Mouse (Mus musculus): Measurements from ENCODE around the gene Gm49358. TPM values are rescaled to one million over a fixed set of nuclear protein-coding genes. Genes with fewer than 3 reads are reported as not detected.

The Gm49358 gene
- total and polyA plus RNA-seq, 3 experiments = 2.0 TPM; not detected in 2

GRCm38 (mm10) chr10:86793509-86793951, 29.8 kb downstream of the Gm49358 start (continued):
- TF ChIP-seq ETS1 (conservative IDR thresholded peaks at IDR 0.05; ENCODE audit: low read depth, low read length) = no peak
- TF ChIP-seq ZC3H11A (IDR thresholded peaks at IDR 0.05; ENCODE audit: low read depth, low read length) = no peak
- TF ChIP-seq KAT2A (IDR thresholded peaks at IDR 0.05; ENCODE audit: insufficient replicate concordance, low read length) = no peak

DNA sequence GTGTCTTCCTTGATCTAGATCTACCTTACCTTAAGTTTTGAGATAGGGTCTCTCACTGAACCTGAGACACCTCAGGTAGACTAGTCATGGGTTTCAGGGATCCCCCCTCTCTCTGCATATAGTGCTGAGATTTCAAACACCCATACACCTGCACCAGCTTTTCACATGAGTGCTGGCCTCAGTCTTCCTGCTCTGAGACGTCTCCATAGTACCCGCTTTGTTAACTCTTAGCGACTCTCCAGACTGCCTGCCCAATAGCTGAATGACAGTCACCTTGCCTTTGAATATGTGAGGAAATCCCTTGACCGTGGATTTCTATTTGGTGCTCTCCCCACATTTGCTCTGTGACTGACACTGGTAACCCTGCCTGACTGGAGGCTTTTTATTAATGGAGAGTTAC, 30.4 kb downstream of the Gm49358 start:
- Histone ChIP-seq H3K9me3 (replicated peaks; ENCODE audit: low read length) (no peaks in the 10 kb centered on the region), H3K9ac (ENCODE audit: insufficient read depth, low read depth) (no peak overlapping the region), H3K36me3 (replicated peaks in 1 of 2; ENCODE audit: control insufficient read depth in 1 of 2, insufficient read depth in 1 of 2, low read length in 1 of 2) (peaks cover 4 to 35% of the 10 kb centered on the region in 2 experiments), H3K4me1 (ENCODE audit: control insufficient read depth in 1 of 2, insufficient read depth in 2 of 2) (peaks cover 8 to 35% of the 10 kb centered on the region in 2 experiments; a peak in 3 of 4 replicates), H3K4me2 (ENCODE audit: insufficient read depth, low read depth, poor library complexity, severe bottlenecking) (no peak overlapping the region), H3K27ac (ENCODE audit: insufficient read depth, low read depth) (no peak overlapping the region), H3K79me2 (replicated peaks; ENCODE audit: control insufficient read depth, extremely low read depth, insufficient read depth, poor library complexity, severe bottlenecking) (peaks cover 11% of the 10 kb centered on the region), H3K27me3 (replicated peaks) (no peaks in the 10 kb centered on the region), H3K4me3 (replicated peaks in 1 of 3; ENCODE audit: low read depth in 2 of 3, low read length in 2 of 3, poor library complexity in 1 of 3) (no peak overlapping the region)
- no peak for DNase-seq (ENCODE audit: extremely low read depth)
- in situ Hi-C loops (cut with MboI; ENCODE audit: low pct_ligation_motif_present, low pct_unique_long_range_greater_than_20kb, low sequenced_read_pairs) (no loop called here), dilution Hi-C loops (cut with MboI; ENCODE audit: extremely low pct_ligation_motif_present, extremely low pct_unique_long_range_greater_than_20kb, low sequenced_read_pairs) (no loop called here)
- TF ChIP-seq ZC3H11A (IDR thresholded peaks at IDR 0.05; ENCODE audit: low read depth, low read length) = no peak
- no peak for TF ChIP-seq MAZ (IDR thresholded peaks at IDR 0.05; ENCODE audit: low read depth, low read length)
- no peak for TF ChIP-seq SIN3A (IDR thresholded peaks at IDR 0.05; ENCODE audit: low read length)
- no peak for TF ChIP-seq NELFE (IDR thresholded peaks at IDR 0.05; ENCODE audit: low read depth, low read length)
- TF ChIP-seq RCOR1 (conservative IDR thresholded peaks at IDR 0.05; ENCODE audit: low read depth, low read length) = no peak
- TF ChIP-seq ETS1 (conservative IDR thresholded peaks at IDR 0.05; ENCODE audit: low read depth, low read length) = no peak
- TF ChIP-seq EP300 (IDR thresholded peaks at IDR 0.05; ENCODE audit: low read length) = no peak
- no peak for TF ChIP-seq IRF4 (IDR thresholded peaks at IDR 0.05; ENCODE audit: low read depth, low read length)
- TF ChIP-seq CTCF (conservative IDR thresholded peaks at IDR 0.05 in 1 of 2, IDR thresholded peaks at IDR 0.05 in 1 of 2; ENCODE audit: low read depth in 2 of 2, low read length in 2 of 2) = no peak
- TF ChIP-seq MYC (IDR thresholded peaks at IDR 0.05; ENCODE audit: low read depth, low read length) = no peak

DNA sequence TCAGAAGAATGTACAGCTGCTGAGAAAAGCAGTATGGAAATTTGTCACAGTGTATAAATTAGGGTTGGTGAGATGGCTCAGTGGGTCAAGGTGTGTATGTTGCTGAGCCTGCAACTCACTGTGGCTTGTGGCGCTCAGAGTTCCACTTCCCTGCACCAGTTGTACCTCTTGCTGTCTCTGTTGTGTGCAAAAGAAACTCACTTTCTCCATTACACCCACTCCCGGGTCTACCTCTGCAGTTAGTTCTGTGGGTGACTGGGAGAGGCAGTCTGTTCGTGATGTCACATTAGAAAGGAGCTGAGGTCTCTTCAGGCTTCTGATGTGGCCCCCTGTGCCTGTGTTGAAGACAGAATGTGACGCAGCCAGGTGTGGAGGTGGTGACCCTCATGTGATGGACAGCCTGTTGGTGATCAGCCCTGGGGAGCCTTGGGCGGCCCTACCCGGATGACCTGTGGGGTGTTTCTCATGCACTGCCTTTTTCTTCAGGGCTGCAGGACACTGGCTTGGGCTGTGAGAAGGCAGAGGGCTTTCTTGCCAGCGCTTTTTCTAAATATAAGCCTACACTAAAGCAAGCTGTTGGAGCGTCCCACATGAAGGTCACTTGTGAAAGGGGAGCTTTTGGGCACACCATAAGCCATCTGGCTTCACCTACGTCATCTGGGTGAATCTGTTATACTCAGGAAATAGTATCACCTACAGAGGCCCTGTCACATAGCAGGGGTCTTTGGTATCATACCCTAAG, 31.2 kb downstream of the Gm49358 start:
- Histone ChIP-seq H3K9ac (ENCODE audit: insufficient read depth, low read depth) (no peak overlapping the region), H3K27ac (ENCODE audit: insufficient read depth, low read depth) (no peak overlapping the region), H3K4me2 (ENCODE audit: insufficient read depth, low read depth, poor library complexity, severe bottlenecking) (no peak overlapping the region), H3K9me3 (replicated peaks; ENCODE audit: low read length) (no peaks in the 10 kb centered on the region), H3K4me3 (replicated peaks in 1 of 3; ENCODE audit: low read depth in 2 of 3, low read length in 2 of 3, poor library complexity in 1 of 3) (no peak overlapping the region), H3K4me1 (ENCODE audit: control insufficient read depth in 1 of 2, insufficient read depth in 2 of 2) (peaks cover 8 to 35% of the 10 kb centered on the region in 2 experiments; a peak in 3 of 4 replicates), H3K36me3 (replicated peaks in 1 of 2; ENCODE audit: control insufficient read depth in 1 of 2, insufficient read depth in 1 of 2, low read length in 1 of 2) (peaks cover 4 to 31% of the 10 kb centered on the region in 2 experiments), H3K79me2 (replicated peaks; ENCODE audit: control insufficient read depth, extremely low read depth, insufficient read depth, poor library complexity, severe bottlenecking) (peaks cover 11% of the 10 kb centered on the region), H3K27me3 (replicated peaks) (no peaks in the 10 kb centered on the region)
- in situ Hi-C loops (cut with MboI; ENCODE audit: low pct_ligation_motif_present, low pct_unique_long_range_greater_than_20kb, low sequenced_read_pairs) = no loop called here
- no peak for TF ChIP-seq BHLHE40 (IDR thresholded peaks at IDR 0.05; ENCODE audit: low read depth, low read length)
- TF ChIP-seq ETS1 (conservative IDR thresholded peaks at IDR 0.05; ENCODE audit: low read depth, low read length) = 0 out of 2 replicates have a peak, but pooled peaks have one; percentile 17
- TF ChIP-seq UBTF (IDR thresholded peaks at IDR 0.05; ENCODE audit: low read depth, low read length) = no peak
- no peak for TF ChIP-seq USF2 (conservative IDR thresholded peaks at IDR 0.05; ENCODE audit: low read depth, low read length)
- dilution Hi-C loops (cut with MboI; ENCODE audit: extremely low pct_ligation_motif_present, extremely low pct_unique_long_range_greater_than_20kb, low sequenced_read_pairs) = no loop called here
- peak; percentile 39 for DNase-seq (ENCODE audit: extremely low read depth)

All from CH12.LX (cell line).